Mouse (Mus musculus) lung, postnatal 0 days (tissue): Measurements from ENCODE around the gene Ankrd27.

Experiments
- CTCF ChIP-seq: IDR thresholded peaks from 2 replicates; pipeline ENCODE4 v1.5.1; 2016; ENCODE audit warnings: antibody characterized with exemption, mild to moderate bottlenecking
- EP300 ChIP-seq: IDR thresholded peaks from 2 replicates; pipeline ENCODE4 v1.6.1; 2016; ENCODE audit warnings: antibody characterized with exemption, mild to moderate bottlenecking, control low read depth

- peak; percentile 35 for TF ChIP-seq CTCF
- no peak for TF ChIP-seq EP300
Observed at GRCm38 (mm10) chr7:35651583-35652270, 65.7 kb downstream of the Ankrd27 start.
